Mouse (Mus musculus) urinary bladder, postnatal 10 days (tissue): Measurements from ENCODE around the gene Tmf1.

ENCODE experiments used
- DNase-seq: peaks from one replicate; pipeline ENCODE4 v3.0.0; 2022; ENCODE audit warnings: low spot score

The Tmf1 gene

GRCm38 (mm10) chr6:97204252-97204869 lies 25.4 kb upstream of the Tmf1 start:
- DNase-seq = no peak

GRCm38 (mm10) chr6:97202477-97202876 lies 23.6 kb upstream of the Tmf1 start:
- DNase-seq = no peak

- DNase-seq = no peak
Observed at GRCm38 (mm10) chr6:97200437-97200836, 21.5 kb upstream of the Tmf1 start.

- no peak for DNase-seq
Observed at GRCm38 (mm10) chr6:97179367-97179828, 476 bp upstream of the Tmf1 start.

GRCm38 (mm10) chr6:97175716-97176115 lies 3.2 kb downstream of the Tmf1 start:
- no peak for DNase-seq

GRCm38 (mm10) chr6:97150156-97150555 lies 28.8 kb downstream of the Tmf1 start:
- DNase-seq = no peak

- DNase-seq = no peak
Observed at GRCm38 (mm10) chr6:97149721-97150120, 29.2 kb downstream of the Tmf1 start.

GRCm38 (mm10) chr6:97148383-97149251 lies 30.3 kb downstream of the Tmf1 start, which contains the start of gene Eogt:
Gene Eogt (minus strand): TSS chr6:97149182.
- DNase-seq = peak; percentile 18

GRCm38 (mm10) chr6:97147755-97148382 lies 31.1 kb downstream of the Tmf1 start:
- no peak for DNase-seq

- DNase-seq = no peak
Observed at GRCm38 (mm10) chr6:97145156-97145555, 33.8 kb downstream of the Tmf1 start.

GRCm38 (mm10) chr6:97144359-97144758 lies 34.6 kb downstream of the Tmf1 start:
- no peak for DNase-seq

- DNase-seq = no peak
Observed at GRCm38 (mm10) chr6:97142611-97143010, 36.3 kb downstream of the Tmf1 start.

- DNase-seq = no peak
Observed at GRCm38 (mm10) chr6:97141811-97142210, 37.1 kb downstream of the Tmf1 start.

GRCm38 (mm10) chr6:97132707-97133303 lies 46.1 kb downstream of the Tmf1 start:
- no peak for DNase-seq

GRCm38 (mm10) chr6:97131808-97132207 lies 47.1 kb downstream of the Tmf1 start:
- no peak for DNase-seq

- no peak for DNase-seq
Observed at GRCm38 (mm10) chr6:97130979-97131378, 47.9 kb downstream of the Tmf1 start.

- no peak for DNase-seq
Observed at GRCm38 (mm10) chr6:97124336-97125010, 54.4 kb downstream of the Tmf1 start.

- no peak for DNase-seq
Observed at GRCm38 (mm10) chr6:97120922-97121321, 58.0 kb downstream of the Tmf1 start.

- no peak for DNase-seq
Observed at GRCm38 (mm10) chr6:97118327-97118726, 60.6 kb downstream of the Tmf1 start.

GRCm38 (mm10) chr6:97116896-97117295 lies 62.0 kb downstream of the Tmf1 start:
- no peak for DNase-seq

- no peak for DNase-seq
Observed at GRCm38 (mm10) chr6:97114821-97115220, 64.1 kb downstream of the Tmf1 start.

- DNase-seq = no peak
Observed at GRCm38 (mm10) chr6:97112177-97112576, 66.7 kb downstream of the Tmf1 start.
